Mouse (Mus musculus): ENCODE results near the gene Cpne6. TPM values are rescaled to one million over a fixed set of nuclear protein-coding genes. Genes with fewer than 3 reads are reported as not detected.

The Cpne6 gene
- polyA plus RNA-seq (2012; rRNA removed; ENCODE audit: low replicate concordance) = 0.02 TPM in 1 of 2 replicates, not detected in the other

DNA sequence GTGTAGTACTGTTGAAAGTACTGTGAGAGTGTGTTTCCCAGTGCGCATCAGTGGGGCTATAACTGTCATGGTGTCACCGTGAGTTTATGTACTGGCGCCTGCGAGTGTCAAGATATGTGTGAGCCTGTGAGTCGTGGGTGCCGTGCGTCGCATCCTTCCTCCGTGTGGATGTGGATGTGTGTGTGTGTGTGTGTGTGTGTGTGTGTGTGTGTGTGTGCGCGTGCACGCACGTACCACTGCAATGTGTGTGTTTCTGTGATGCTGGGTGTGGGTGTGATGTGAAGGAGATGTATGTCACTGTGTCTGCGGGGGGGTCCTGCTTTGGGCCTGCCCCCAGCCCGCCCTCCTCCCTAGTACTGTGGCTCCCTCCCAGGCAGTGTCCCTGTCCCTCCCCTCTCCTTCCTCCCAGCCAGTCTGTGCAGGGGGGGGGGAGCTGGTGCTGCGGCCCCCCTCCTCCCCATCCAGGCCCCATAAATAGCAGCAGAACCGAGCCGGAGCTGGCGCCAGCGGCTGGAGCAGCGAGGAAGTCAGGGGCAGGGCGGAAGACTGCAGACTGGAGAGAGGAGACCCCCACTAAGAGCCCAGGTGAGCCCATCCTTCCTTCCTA lies at the start of gene Cpne6:
Gene Cpne6, plus strand, starts transcription at position 321 of the 607 bp plus-strand sequence.

DNA sequence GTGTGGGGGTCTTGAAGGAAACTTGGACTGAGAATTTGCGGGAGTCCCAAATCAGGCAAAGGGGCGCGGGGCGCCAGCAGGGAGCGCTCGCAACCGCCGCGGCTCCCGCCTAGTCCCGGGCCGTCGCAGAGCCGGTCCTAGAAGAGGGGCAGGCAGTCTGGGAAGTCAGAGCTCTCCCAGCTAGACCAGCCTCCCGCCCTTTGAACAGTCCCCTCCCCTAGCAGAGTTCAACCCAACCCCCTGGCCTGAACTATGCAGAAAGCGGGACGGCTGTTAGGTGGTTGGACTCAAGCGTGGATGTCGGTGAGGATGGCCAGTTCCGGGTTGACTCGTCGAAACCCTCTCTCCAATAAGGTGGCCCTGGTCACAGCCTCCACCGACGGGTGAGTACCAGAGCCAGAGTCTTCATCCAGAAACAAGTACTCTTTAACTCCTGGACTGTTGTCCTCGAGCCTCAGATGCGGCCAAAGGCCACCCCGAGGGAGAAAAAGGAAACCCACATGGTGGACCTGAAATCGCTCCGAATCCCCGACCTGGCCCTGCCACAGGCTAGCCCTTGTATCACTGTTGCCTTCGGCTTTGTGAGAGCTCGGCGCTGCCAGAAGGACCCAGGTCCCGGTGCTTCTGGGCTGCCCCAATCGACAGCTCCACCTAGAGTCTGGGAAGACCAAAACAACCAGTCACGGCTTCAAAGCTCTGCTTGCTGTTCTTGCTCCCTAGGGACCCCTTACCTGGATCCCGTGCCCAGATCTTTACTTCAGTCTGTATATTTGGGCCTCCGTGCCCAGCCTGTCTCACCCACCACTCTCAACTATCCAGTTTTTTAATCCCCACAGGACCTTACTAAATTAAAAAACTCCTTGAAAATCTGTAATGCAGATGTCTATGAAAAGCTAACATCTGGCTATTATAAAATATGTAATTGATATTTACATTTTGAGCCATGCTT lies 31.3 kb upstream of the Cpne6 start, which contains the start of gene Dhrs4:
Gene Dhrs4, plus strand, starts transcription at position 108 of the 949 bp plus-strand sequence.

GRCm38 (mm10) chr14:55490361-55491201 lies 19.7 kb upstream of the Cpne6 start, which contains the start of gene Carmil3:
TSS of gene Carmil3 (plus strand) at chr14:55490651.

DNA sequence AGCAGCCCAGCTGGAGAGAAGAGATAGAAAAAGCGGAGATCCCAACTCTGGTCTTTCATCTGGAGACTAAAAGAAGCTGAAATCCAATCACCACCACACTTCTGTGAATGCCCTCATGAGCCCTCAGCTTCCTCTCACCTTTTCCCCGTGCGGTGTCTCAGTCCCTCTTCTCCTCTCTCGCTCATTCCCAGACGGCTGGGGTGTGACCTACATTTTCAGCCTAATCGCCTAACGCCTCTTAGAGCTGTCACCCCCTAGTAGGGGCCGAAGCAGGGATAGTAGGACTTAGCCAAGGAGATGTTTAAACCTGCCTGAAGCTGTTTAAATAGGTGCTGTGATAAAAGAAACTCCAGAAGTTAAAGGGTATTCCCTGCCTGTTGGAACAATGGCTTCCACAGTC lies 14.5 kb downstream of the Cpne6 start, which contains the start of gene Nrl:
Gene Nrl, minus strand, starts transcription at position 197 of the 400 bp plus-strand sequence.

DNA sequence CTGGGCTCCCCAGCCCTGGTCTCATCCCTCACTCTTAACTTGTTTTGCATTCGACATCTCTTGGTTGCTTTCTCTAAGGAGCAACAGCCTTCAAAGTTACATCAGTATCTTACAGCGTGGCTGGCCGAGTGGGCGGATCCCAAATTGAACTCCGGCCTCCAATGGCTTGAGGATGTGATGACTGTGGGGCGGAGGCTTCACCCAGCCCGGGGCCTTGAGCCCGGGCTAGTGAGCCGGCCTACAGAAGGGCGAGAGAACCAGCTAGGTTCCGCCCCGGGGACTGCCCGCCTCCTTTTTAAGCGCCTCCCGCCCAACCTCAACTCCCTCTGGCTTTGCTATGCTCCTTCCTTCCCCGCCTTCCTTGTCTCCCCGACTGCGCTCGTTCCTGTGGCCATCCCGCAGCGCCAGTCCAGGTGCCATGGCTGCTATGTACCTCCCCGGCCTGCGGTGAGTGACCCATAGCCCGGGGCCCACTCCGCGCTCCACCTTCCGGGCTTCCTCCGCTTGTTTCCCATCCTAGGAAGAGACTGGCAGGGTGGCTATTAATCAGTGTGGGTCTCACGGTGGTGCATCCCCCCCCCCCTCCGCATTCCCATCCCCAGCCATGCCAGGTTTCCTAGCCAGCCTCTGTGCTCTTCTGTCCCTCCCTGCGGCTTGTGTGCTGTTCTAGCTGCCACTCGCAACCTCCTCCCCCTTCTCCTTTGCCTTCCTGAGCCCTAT lies 30.0 kb downstream of the Cpne6 start, which contains the start of gene Pck2:
Gene Pck2, plus strand, starts transcription at position 200 of the 720 bp plus-strand sequence.

GRCm38 (mm10) chr14:55559799-55560201 lies 49.6 kb downstream of the Cpne6 start, which contains the start of gene Dcaf11:
TSS of gene Dcaf11 (plus strand) at chr14:55560006.

GRCm38 (mm10) chr14:55560202-55561073 lies 50.2 kb downstream of the Cpne6 start, which contains the start of gene A730061H03Rik:
TSS of gene A730061H03Rik (minus strand) at chr14:55560406.

Other genes with a start within 250 kb of the Cpne6 start
- 95.3 and 98.5 TPM in 2 replicates for gene Dhrs4, start 31.7 kb upstream of the Cpne6 start, polyA plus RNA-seq (2012; rRNA removed; ENCODE audit: low replicate concordance)
- 0.58 and 5.5 TPM in 2 replicates for gene Carmil3, start 19.8 kb upstream of the Cpne6 start, polyA plus RNA-seq (2012; rRNA removed; ENCODE audit: low replicate concordance)
- gene Nrl, start 14.5 kb downstream of the Cpne6 start, polyA plus RNA-seq (2012; rRNA removed; ENCODE audit: low replicate concordance) = not detected in 2 replicates
- gene Pck2, start 29.8 kb downstream of the Cpne6 start, polyA plus RNA-seq (2012; rRNA removed; ENCODE audit: low replicate concordance) = 19.5 and 27.3 TPM in 2 replicates
- gene Dcaf11, start 49.6 kb downstream of the Cpne6 start, polyA plus RNA-seq (2012; rRNA removed; ENCODE audit: low replicate concordance) = 95.6 and 99.0 TPM in 2 replicates
- 0.66 and 1.2 TPM in 2 replicates for gene A730061H03Rik, start 50.0 kb downstream of the Cpne6 start, polyA plus RNA-seq (2012; rRNA removed; ENCODE audit: low replicate concordance)
- 0.09 TPM in 1 of 2 replicates, not detected in the other for gene Fitm1, start 65.2 kb downstream of the Cpne6 start, polyA plus RNA-seq (2012; rRNA removed; ENCODE audit: low replicate concordance)
- 79.6 and 120 TPM in 2 replicates for gene Psme1, start 67.7 kb downstream of the Cpne6 start, polyA plus RNA-seq (2012; rRNA removed; ENCODE audit: low replicate concordance)
- gene Emc9, start 74.9 kb downstream of the Cpne6 start, polyA plus RNA-seq (2012; rRNA removed; ENCODE audit: low replicate concordance) = 22.9 and 37.1 TPM in 2 replicates
- 117 and 212 TPM in 2 replicates for gene Psme2, start 80.7 kb downstream of the Cpne6 start, polyA plus RNA-seq (2012; rRNA removed; ENCODE audit: low replicate concordance)
- 33.6 and 53.0 TPM in 2 replicates for gene Rnf31, start 81.3 kb downstream of the Cpne6 start, polyA plus RNA-seq (2012; rRNA removed; ENCODE audit: low replicate concordance)
- gene Irf9, start 93.1 kb downstream of the Cpne6 start, polyA plus RNA-seq (2012; rRNA removed; ENCODE audit: low replicate concordance) = 54.8 and 80.1 TPM in 2 replicates
- gene Rec8, start 107.6 kb downstream of the Cpne6 start, polyA plus RNA-seq (2012; rRNA removed; ENCODE audit: low replicate concordance) = 59.9 and 65.8 TPM in 2 replicates
- gene Ipo4, start 125.5 kb downstream of the Cpne6 start, polyA plus RNA-seq (2012; rRNA removed; ENCODE audit: low replicate concordance) = 22.5 and 39.9 TPM in 2 replicates
- gene Gm49378, start 127.5 kb downstream of the Cpne6 start, polyA plus RNA-seq (2012; rRNA removed; ENCODE audit: low replicate concordance) = 6.3 and 23.9 TPM in 2 replicates
- gene Tm9sf1, start 133.4 kb downstream of the Cpne6 start, polyA plus RNA-seq (2012; rRNA removed; ENCODE audit: low replicate concordance) = 112 and 118 TPM in 2 replicates
- 0.69 and 1.3 TPM in 2 replicates for gene Tssk4, start 139.7 kb downstream of the Cpne6 start, polyA plus RNA-seq (2012; rRNA removed; ENCODE audit: low replicate concordance)
- gene Mdp1, start 150.1 kb downstream of the Cpne6 start, polyA plus RNA-seq (2012; rRNA removed; ENCODE audit: low replicate concordance) = 17.9 and 19.6 TPM in 2 replicates
- gene Gmpr2, start 161.5 kb downstream of the Cpne6 start, polyA plus RNA-seq (2012; rRNA removed; ENCODE audit: low replicate concordance) = 9.4 and 9.7 TPM in 2 replicates
- 242 and 271 TPM in 2 replicates for gene Nedd8, start 161.7 kb downstream of the Cpne6 start, polyA plus RNA-seq (2012; rRNA removed; ENCODE audit: low replicate concordance)
- 8.9 and 9.3 TPM in 2 replicates for gene Tinf2, start 171.4 kb downstream of the Cpne6 start, polyA plus RNA-seq (2012; rRNA removed; ENCODE audit: low replicate concordance)
- 0.48 and 0.58 TPM in 2 replicates for gene Tgm1, start 203.5 kb downstream of the Cpne6 start, polyA plus RNA-seq (2012; rRNA removed; ENCODE audit: low replicate concordance)
- gene Rabggta, start 211.8 kb downstream of the Cpne6 start, polyA plus RNA-seq (2012; rRNA removed; ENCODE audit: low replicate concordance) = 44.0 and 48.3 TPM in 2 replicates
- gene Dhrs1, start 235.2 kb downstream of the Cpne6 start, polyA plus RNA-seq (2012; rRNA removed; ENCODE audit: low replicate concordance) = 404 and 508 TPM in 2 replicates
- gene Nop9, start 235.2 kb downstream of the Cpne6 start, polyA plus RNA-seq (2012; rRNA removed; ENCODE audit: low replicate concordance) = 10.6 and 12.5 TPM in 2 replicates
- 265 and 662 TPM in 2 replicates for gene Cideb, start 248.0 kb downstream of the Cpne6 start, polyA plus RNA-seq (2012; rRNA removed; ENCODE audit: low replicate concordance)